In the genomic region with DNA sequence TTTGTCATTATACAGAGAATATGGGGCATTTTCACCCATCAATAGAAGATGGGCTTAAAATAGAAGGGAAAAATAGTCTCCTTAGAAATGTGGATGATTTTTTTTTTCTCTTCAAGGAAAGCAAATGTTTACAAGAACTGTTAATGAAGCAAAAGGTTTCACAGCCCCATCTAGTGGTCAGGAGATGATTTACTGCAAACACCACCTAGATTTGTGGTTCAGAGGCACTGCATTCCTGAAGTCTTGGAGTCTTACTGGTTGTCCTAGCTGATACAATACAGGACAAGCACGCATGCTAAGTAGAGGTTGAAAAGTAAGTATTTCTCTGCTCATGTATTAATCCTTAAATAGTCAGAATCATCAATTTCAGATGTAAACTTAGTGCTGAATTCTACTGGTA, we compare ENCODE assay signal across 9 mouse cellular contexts.
DNase-seq lines count a peak whose midpoint lies in the region; ATAC-seq and TF ChIP-seq lines count a peak whose summit lies in the region.
"Had no signal": no experiment of that assay in that cellular context is flagged by ENCODE, and none has a peak within 500 bp of the region (broad histone marks: within the 10 kb centered on the region; RNA-seq: fewer than 3 reads in every experiment).

No protein-coding gene starts in this region.

- ATAC-seq in midbrain, embryonic 15.5 days (replicated peaks) = peak; percentile 74

- DNase-seq in heart, postnatal 4 days = peak; percentile 33
- no peak for DNase-seq in heart, adult 8-10 months (ENCODE audit: low spot score)
- DNase-seq in MEL-GATA-1-ER (ENCODE audit: extremely low read depth, low read depth) = peak; percentile 36
- DNase-seq in induced T-regulatory cell, adult 2 months (ENCODE audit: low read depth) = peak; percentile 2
- DNase-seq in natural killer cell, adult 2 months (ENCODE audit: low spot score in 2 of 2) = no peak
- DNase-seq in gastrocnemius, adult 8-10 months (ENCODE audit: low spot score in 2 of 2) = no peak

- no peaks in the 10 kb centered on the region for H3K27me3 ChIP-seq in midbrain, embryonic 15.5 days (replicated peaks)
- H3K27me3 ChIP-seq: neural tube, embryonic 13.5 days had no signal

- H3K9ac ChIP-seq in midbrain, embryonic 15.5 days = no peak overlapping the region
- H3K9ac ChIP-seq: neural tube, embryonic 13.5 days had no signal

- no peaks in the 10 kb centered on the region for H3K9me3 ChIP-seq in midbrain, embryonic 15.5 days
- H3K9me3 ChIP-seq: neural tube, embryonic 13.5 days had no signal

- H3K4me3 ChIP-seq in cortical plate, adult 2 months (ENCODE audit: insufficient read depth, low read length) = no peak overlapping the region
- no peak overlapping the region for H3K4me3 ChIP-seq in midbrain, embryonic 15.5 days
- H3K4me3 ChIP-seq: neural tube, embryonic 13.5 days had no signal

- TF ChIP-seq CTCF in cortical plate, adult 2 months (IDR thresholded peaks at IDR 0.05; ENCODE audit: extremely low read depth, insufficient read depth, low read length) = peak; percentile 46; the same call in 1 of the 2 replicates

- no peaks in the 10 kb centered on the region for H3K4me1 ChIP-seq in cortical plate, adult 2 months (ENCODE audit: control insufficient read depth, insufficient read depth, low read length)
- H3K4me1 ChIP-seq in midbrain, embryonic 15.5 days = no peaks in the 10 kb centered on the region

- TF ChIP-seq POLR2A in cortical plate, adult 2 months (IDR thresholded peaks at IDR 0.05; ENCODE audit: extremely low read depth, insufficient read depth, low read length) = no peak

- WGBS in midbrain, embryonic 15.5 days = 39% methylated on average over 1 of the region's 1 CpGs

- no peaks in the 10 kb centered on the region for H3K36me3 ChIP-seq in midbrain, embryonic 15.5 days (replicated peaks)
- H3K36me3 ChIP-seq: neural tube, embryonic 13.5 days had no signal

- H3K4me2 ChIP-seq in midbrain, embryonic 15.5 days = no peak overlapping the region
- H3K4me2 ChIP-seq: neural tube, embryonic 13.5 days had no signal

- H3K27ac ChIP-seq in cortical plate, adult 2 months (ENCODE audit: insufficient read depth, low read length) = no peak overlapping the region
- H3K27ac ChIP-seq in midbrain, embryonic 15.5 days = no peak overlapping the region
- H3K27ac ChIP-seq: neural tube, embryonic 13.5 days had no signal

Comparison
In these comparisons a context has a peak if more than half of its experiments do, and no peak if none do; other contexts are left out.
1. DNase-seq: peak in heart, postnatal 4 days (single experiment), MEL-GATA-1-ER (single experiment) and induced T-regulatory cell, adult 2 months (single experiment); none in heart, adult 8-10 months (single experiment), natural killer cell, adult 2 months (0 of 2) and gastrocnemius, adult 8-10 months (0 of 2).